Mouse (Mus musculus) embryonic fibroblast, embryonic 13.5 days (primary cell): ENCODE results near the gene Atp6v0c.

Experiments
- CTCF ChIP-seq: IDR thresholded peaks from 2 replicates; pipeline ENCODE4 v1.5.1; 2011; ENCODE audit warnings: mild to moderate bottlenecking, control low read depth, low read length, moderate library complexity, borderline replicate concordance; ENCODE audit not compliant: insufficient read depth
- POLR2A ChIP-seq: IDR thresholded peaks from 2 replicates; pipeline ENCODE4 v1.6.1; 2011; ENCODE audit warnings: low read depth, mild to moderate bottlenecking, control low read depth, low read length, moderate library complexity

DNA sequence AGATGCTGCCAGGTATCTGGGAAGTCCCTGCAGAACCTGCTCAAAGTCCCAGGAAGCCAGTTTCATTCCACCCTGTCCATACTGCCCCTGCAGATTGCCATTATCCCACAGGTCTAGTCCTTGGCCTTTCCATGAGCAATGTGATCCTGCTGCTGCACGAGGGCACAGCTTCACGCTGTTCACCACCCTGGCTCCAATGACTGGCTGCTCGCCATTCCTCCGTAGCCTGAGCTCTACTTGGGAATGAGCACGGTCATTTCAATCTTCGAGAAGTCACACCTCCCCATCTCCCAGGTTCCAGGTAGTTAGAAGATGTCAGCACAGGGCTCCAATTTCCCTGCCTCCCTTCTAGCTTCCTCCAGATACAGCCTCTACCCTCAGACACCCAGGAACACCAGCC lies 12.4 kb downstream of the Atp6v0c start:
- TF ChIP-seq CTCF, result no peak
- no peak for TF ChIP-seq POLR2A
